Mouse (Mus musculus) bone marrow, adult 2 months (tissue): ENCODE data around the gene Itm2c. TPM values are rescaled to one million over a fixed set of nuclear protein-coding genes. Genes with fewer than 3 reads are reported as not detected.

Source experiments
- H3K27ac ChIP-seq: fragments of 200-500 bp; 2 replicates; pipeline ENCODE4 v1.5.1; 2012; ENCODE audit warnings: low read depth, mild to moderate bottlenecking, control low read depth, inconsistent platforms, low read length; ENCODE audit not compliant: control insufficient read depth, poor library complexity, insufficient read depth
- H3K4me1 ChIP-seq: fragments of 200-500 bp; 2 replicates; pipeline ENCODE4 v1.6.1; 2011; ENCODE audit warnings: low read length; ENCODE audit not compliant: control insufficient read depth, insufficient read depth
- H3K4me3 ChIP-seq: fragments of 200-500 bp; replicated peaks from 2 replicates; pipeline ENCODE3; 2011; ENCODE audit warnings: mild to moderate bottlenecking, low read depth, low read length, control low read depth; ENCODE audit not compliant: control insufficient read depth
- CTCF ChIP-seq: fragments of 200-500 bp; IDR thresholded peaks from 2 replicates; pipeline ENCODE4 v1.5.1; 2011; ENCODE audit warnings: low read length, control low read depth; ENCODE audit not compliant: control insufficient read depth, insufficient read depth
- POLR2A ChIP-seq: fragments of 200-500 bp; IDR thresholded peaks from 2 replicates; pipeline ENCODE4 v1.6.1; 2011; ENCODE audit warnings: low read depth, mild to moderate bottlenecking, control low read depth, low read length, borderline replicate concordance; ENCODE audit not compliant: control insufficient read depth
- WGBS: fragments of 180-500 bp; shearing (Covaris S2); methylation state at CpG from one replicate; pipeline ENCODE4 v1.1.7; 2018; 5-methylcytosine and 5-hydroxymethylcytosine counted together
- polyA plus RNA-seq: library from polyadenylated mRNA; stranded (reverse); fragments of >200 nt; gene quantifications from 2 replicates; pipeline ENCODE4 v1.2.4, GENCODE M21; 2011; ENCODE audit warnings: low replicate concordance; ENCODE audit not compliant: missing spikeins, insufficient read depth, insufficient read length

Gene Itm2c
- polyA plus RNA-seq, 1 experiment = 10.8 TPM

GRCm38 (mm10) chr1:85896781-85897700 lies 3.0 kb downstream of the Itm2c start:
- WGBS = 23% methylated on average over 12 of the region's 12 CpGs
- TF ChIP-seq POLR2A (no peak), CTCF (no peak)
- no peak overlapping the region for H3K27ac ChIP-seq
- no peak overlapping the region for H3K4me3 ChIP-seq
- H3K4me1 ChIP-seq = no peaks in the 10 kb centered on the region; the same call in 1 of the 2 replicates

DNA sequence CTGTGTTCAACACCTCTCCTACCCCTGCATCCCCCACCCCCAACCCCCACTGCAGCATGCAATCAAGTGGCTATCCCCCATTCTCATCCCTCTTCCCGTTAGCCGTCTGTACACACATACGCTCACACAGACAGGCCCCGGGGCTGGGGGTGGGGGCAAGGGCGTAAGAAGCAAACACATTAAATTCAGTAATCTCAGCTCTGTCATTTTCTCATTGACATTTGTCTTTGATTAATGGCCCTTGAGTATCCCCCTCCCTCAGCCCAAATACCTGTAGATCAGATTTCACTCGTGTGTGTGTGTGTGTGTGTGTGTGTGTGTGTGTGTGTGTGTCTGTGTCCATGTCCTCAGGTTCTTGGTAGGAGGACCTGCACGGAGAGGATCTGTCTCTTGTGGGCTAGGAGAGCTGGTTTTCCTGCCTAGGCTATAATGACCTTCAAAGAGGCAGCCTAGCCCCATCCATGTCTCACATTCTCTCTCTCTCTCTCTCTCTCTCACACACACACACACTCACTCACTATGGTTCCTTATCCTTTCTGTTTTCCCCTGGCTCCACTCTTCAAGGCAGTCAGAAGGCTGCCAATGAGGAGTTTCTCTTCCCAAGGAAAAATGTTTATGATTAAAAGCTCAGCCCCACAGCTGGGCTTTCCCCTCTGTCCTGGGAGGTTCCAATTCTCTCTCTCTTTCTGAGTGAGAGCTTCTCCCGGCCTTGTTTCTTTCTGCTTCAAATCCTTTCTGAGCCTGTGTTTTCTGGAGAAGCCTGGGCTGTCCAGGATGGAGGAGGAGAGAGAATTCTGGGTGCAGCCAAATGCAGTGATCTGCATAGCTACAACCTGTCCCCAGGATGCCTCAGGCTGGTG lies 4.0 kb downstream of the Itm2c start:
- Histone ChIP-seq H3K27ac (no peak overlapping the region), H3K4me1 (no peaks in the 10 kb centered on the region; the same call in 1 of the 2 replicates), H3K4me3 (no peak overlapping the region)
- TF ChIP-seq CTCF = no peak
- TF ChIP-seq POLR2A = no peak
- WGBS = 72% methylated on average over 8 of the region's 8 CpGs

DNA sequence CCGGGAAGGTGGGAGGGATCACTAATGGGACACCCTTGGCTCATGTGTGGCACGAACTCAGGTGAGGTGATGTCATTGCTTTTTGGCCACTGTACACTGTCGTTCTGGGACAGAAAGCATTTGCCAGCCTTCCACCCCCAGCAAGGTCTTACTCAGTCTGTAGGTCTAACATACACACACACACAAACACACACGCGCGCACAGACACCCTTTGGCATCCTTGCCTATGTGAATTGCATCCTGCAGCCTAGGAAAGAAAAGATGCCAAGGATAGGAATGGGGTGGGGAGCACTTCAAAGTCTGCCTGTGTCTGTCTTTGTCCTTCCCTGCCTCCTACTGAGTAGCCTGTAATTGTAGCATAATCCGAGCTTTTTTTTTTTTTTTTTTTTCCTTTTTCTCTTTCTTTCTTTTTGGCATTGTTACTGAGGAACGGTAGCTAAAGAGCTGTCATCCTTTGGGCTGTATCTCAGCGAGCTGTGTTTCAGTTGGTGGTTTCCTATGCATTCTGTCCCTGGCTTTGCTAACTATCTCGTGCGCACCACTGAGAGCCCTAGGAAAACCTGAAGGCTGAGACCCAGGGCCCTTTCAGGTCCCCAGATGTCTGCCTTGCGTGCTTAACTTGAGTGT lies 4.8 kb downstream of the Itm2c start:
- TF ChIP-seq POLR2A (no peak), CTCF (no peak)
- Histone ChIP-seq H3K4me1 (no peaks in the 10 kb centered on the region; the same call in 1 of the 2 replicates), H3K4me3 (no peak overlapping the region), H3K27ac (no peak overlapping the region)
- WGBS = 69% methylated on average over 12 of the region's 12 CpGs

DNA sequence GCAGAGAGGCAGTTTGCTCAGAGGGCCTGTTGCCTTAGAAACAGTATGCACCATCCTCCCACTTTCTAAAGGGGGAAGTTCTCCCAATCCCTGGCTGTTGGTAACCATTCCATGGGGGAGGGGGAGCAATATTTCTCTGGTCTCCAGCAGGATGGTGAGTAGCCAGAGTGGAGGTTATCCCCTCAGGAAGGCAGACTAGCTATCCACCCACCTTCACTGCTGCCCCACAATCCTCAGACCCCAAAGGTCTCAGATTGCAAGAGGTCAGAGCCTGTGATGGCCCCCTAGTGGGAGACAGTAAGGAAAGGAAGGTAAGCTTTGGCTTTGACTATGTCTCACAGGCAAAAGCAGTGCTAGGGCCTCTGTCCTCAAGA lies 5.3 kb downstream of the Itm2c start:
- Histone ChIP-seq H3K27ac (no peak overlapping the region), H3K4me1 (no peaks in the 10 kb centered on the region; the same call in 1 of the 2 replicates), H3K4me3 (no peak overlapping the region)
- TF ChIP-seq POLR2A = no peak
- no peak for TF ChIP-seq CTCF

DNA sequence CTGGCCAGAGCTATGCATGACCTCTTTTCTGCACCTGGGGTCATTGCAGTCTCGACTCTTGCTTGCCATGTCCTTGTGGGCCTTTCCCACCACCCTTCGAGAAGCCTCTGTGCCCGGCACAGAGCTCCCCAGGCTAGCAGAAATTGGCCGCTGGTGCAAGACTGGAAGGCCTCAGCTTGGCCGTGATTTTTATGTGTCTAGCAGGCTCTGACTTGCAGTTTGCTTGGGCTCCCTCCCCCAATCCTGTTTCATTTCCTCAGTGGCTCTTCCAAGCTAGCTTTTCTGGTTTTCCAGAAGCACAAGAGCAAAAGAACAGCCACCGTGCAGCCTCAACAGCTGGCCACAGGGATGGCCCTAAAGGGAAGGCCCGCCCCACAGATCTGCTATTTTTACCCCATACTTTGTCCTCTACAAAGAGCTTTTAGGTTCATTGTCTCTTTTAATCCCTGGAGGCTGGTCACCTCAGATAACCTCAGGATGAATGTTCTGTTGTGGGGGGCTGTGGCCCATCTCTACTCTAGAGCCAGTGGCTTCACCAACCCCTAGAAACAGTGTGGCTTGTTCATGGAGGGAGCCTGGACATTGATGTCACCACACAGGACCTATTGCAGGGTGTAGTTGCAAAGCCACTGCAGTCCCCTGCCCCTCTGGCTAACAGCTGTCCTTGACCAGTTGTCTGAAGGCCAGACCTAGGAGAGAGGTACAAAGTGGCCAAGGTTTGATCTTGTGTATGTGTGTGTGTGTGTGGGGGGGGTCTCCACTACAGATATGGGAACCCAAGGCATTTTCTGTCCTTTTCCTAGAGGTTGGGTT lies 6.6 kb downstream of the Itm2c start:
- WGBS = 64% methylated on average over 7 of the region's 7 CpGs
- TF ChIP-seq CTCF (no peak), POLR2A (no peak)
- no peak overlapping the region for H3K27ac ChIP-seq
- no peaks in the 10 kb centered on the region; the same call in 1 of the 2 replicates for H3K4me1 ChIP-seq
- no peak overlapping the region for H3K4me3 ChIP-seq

- Histone ChIP-seq H3K4me1 (no peaks in the 10 kb centered on the region), H3K4me3 (no peak overlapping the region), H3K27ac (no peak overlapping the region)
- TF ChIP-seq POLR2A (no peak), CTCF (no peak)
- WGBS = 41% methylated on average over 3 of the region's 3 CpGs
Observed at GRCm38 (mm10) chr1:85901516-85902107, 7.5 kb downstream of the Itm2c start.

GRCm38 (mm10) chr1:85902108-85902561 lies 8.1 kb downstream of the Itm2c start:
- H3K4me3 ChIP-seq = no peak overlapping the region
- 58% methylated on average over 7 of the region's 7 CpGs for WGBS
- no peak overlapping the region for H3K27ac ChIP-seq
- TF ChIP-seq CTCF (no peak), POLR2A (no peak)
- no peaks in the 10 kb centered on the region for H3K4me1 ChIP-seq
